Mouse (Mus musculus) heart, embryonic 16.5 days (tissue): ENCODE measurements around the gene Sds. TPM values are rescaled to one million over a fixed set of nuclear protein-coding genes. Genes with fewer than 3 reads are reported as not detected.
A peak's percentile ranks its signal among the peaks of the same experiment; 100 is the strongest.

Experiments used
- ATAC-seq: fragments of 200-750 bp; cut with Nextera tagmentation; replicated peaks from 2 replicates; pipeline ENCODE4 v1.8.0; 2017; ENCODE audit warnings: moderate number of reproducible peaks; ENCODE audit not compliant: insufficient read depth, low FRiP score; ENCODE audit errors: extremely low read depth
- H3K27ac ChIP-seq: fragments of 300-500 bp; sonication (generic); 2 replicates; pipeline ENCODE4 v1.5.1; 2014; ENCODE audit warnings: mild to moderate bottlenecking, low read length, control low read depth, moderate library complexity
- H3K27me3 ChIP-seq: fragments of 300-500 bp; sonication (generic); 2 replicates; pipeline ENCODE4 v1.6.1; 2014; ENCODE audit warnings: low read length, mixed read lengths; ENCODE audit not compliant: control insufficient read depth, insufficient read depth
- H3K36me3 ChIP-seq: fragments of 300-500 bp; sonication (generic); 2 replicates; pipeline ENCODE4 v1.6.1; 2014; ENCODE audit not compliant: control insufficient read depth, insufficient read depth
- H3K4me1 ChIP-seq: fragments of 300-500 bp; sonication (generic); 2 replicates; pipeline ENCODE4 v1.6.1; 2014; ENCODE audit warnings: low read length, mixed read lengths; ENCODE audit not compliant: control insufficient read depth, insufficient read depth
- H3K4me2 ChIP-seq: fragments of 300-500 bp; sonication (generic); 2 replicates; pipeline ENCODE4 v1.6.1; 2014; ENCODE audit warnings: low read depth, mild to moderate bottlenecking, control low read depth, low read length
- H3K4me3 ChIP-seq: fragments of 300-500 bp; sonication (generic); 2 replicates; pipeline ENCODE4 v1.5.1; 2014; ENCODE audit warnings: mild to moderate bottlenecking, control low read depth, low read length
- H3K9ac ChIP-seq: fragments of 300-500 bp; sonication (generic); 2 replicates; pipeline ENCODE4 v1.6.1; 2014; ENCODE audit warnings: low read length, control low read depth
- H3K9me3 ChIP-seq: fragments of 300-500 bp; sonication (generic); replicated peaks from 2 replicates; pipeline ENCODE4 v1.6.1; 2016; ENCODE audit warnings: low read length; ENCODE audit not compliant: control insufficient read depth
- WGBS: fragments of 180-500 bp; shearing (Covaris S2); extraction: QIAGEN DNeasy Blood & Tissue Kit; methylation state at CpG from one replicate; pipeline ENCODE4 v1.1.7; 2014; 5-methylcytosine and 5-hydroxymethylcytosine counted together
- polyA plus RNA-seq: library from polyadenylated mRNA; unstranded; fragments of >200 nt; fragmentation: Nextera tagmentation; extraction: Ambion mirVana; gene quantifications from 2 replicates; pipeline ENCODE4 v1.2.1, GENCODE M21; 2015

Gene Sds
- polyA plus RNA-seq, 1 experiment from 2014 or later = 0.56 TPM

DNA sequence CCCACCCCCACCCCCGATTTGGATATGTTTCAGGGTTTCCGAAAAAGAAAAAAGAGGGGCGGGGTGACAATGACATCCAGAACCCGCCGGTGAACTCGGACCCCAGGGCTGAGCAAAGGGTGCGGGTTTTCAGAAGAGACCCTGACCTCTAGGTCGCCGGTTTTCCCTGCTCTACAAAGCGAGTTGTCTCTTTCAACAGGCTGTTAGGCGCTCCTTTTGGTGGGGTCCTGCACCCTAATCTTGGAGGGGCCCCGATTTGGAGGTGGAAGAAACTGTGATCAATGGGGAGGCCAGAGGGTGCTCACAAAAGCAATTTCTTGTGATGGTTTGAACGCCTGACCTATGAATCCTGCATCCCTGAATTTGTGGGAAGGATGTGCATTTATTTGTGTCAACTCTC is 37.9 kb upstream of the Sds start:
- WGBS = 2% methylated on average over 13 of the region's 13 CpGs
- Histone ChIP-seq H3K4me3 (no peak overlapping the region), H3K27ac (no peak overlapping the region)

DNA sequence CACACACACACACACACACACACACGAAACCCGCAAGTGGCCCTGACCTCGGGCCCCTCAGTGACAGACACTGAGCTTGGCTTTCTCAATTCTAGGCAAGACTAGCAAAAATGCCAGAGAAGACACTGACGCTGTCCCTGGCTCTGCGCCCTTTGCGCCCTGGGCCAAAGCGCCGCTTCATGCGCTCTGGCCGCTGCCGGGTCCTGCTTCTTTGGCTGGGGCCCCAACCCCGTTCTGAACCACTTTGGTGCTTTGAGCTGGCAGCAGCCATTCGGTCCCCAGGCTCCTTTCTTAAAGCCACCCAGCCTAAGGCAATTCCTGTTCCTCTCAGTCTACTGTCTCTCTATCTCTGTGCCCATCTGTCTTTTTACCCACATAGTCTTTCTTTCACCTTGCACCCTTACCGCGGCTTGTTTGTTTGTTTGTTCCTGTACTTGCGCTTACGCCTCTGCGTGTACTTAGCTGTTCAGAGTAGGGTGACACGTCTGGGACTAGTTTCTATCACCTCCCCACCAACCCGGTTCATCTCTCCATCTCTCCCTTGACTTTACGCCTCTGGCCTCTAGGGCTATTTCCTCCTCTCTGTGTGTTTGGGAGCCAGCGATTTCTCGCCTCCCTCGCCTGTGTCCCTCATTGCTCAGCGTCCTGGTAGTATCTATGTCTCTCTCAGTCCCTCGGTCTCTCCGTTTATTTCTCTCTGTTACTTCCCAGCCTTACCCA is 37.2 kb upstream of the Sds start:
- Histone ChIP-seq H3K27me3 (peaks cover 82% of the 10 kb centered on the region), H3K4me3 (no peak overlapping the region), H3K9ac (no peak overlapping the region), H3K27ac (no peak overlapping the region), H3K4me1 (peaks cover 7% of the 10 kb centered on the region), H3K4me2 (no peak overlapping the region), H3K36me3 (no peaks in the 10 kb centered on the region), H3K9me3 (no peaks in the 10 kb centered on the region)
- ATAC-seq = no peak
- 2% methylated on average over 27 of the region's 27 CpGs for WGBS

More for the DNA sequence above, 37.9 kb upstream of the Sds start:
- Histone ChIP-seq H3K9me3 (no peaks in the 10 kb centered on the region), H3K9ac (no peak overlapping the region), H3K36me3 (no peaks in the 10 kb centered on the region), H3K27me3 (peaks cover 88% of the 10 kb centered on the region), H3K4me2 (no peak overlapping the region), H3K4me1 (peaks cover 7% of the 10 kb centered on the region)
- no peak for ATAC-seq

DNA sequence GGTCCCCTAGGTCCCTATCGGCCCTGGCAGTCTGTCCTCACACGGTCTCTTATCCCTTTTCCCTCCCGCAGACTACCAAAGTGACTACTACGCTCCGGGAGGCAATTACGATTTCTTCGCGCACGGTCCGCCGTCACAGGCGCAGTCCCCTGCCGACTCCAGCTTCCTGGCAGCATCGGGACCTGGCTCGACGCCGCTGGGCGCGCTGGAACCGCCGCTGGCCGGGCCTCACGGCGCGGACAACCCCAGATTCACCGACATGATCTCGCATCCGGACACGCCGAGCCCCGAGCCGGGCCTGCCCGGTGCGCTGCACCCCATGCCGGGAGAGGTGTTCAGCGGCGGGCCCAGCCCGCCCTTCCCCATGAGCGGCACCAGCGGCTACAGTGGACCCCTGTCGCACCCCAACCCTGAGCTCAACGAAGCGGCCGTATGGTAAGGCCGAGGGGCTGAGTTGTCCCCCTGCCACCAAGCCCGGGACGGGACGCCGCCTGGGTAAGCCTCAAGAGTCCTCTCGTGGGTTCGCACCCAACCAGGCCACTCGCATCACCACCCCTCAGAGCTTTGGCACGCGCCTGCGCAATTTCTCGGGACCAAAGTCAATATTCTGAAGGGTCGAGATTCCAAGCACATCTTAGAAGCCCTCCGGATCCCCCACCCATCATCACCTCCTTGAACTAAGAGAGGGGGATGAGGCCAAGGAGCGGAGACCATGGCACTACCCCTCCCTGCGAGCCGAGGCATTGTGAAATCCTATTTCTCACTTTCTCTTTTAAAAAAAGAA is 36.2 kb upstream of the Sds start:
- no peak overlapping the region for H3K9ac ChIP-seq
- WGBS = 2% methylated on average over 61 of the region's 61 CpGs
- no peak for ATAC-seq
- H3K27me3 ChIP-seq = peaks cover 79% of the 10 kb centered on the region
- no peak overlapping the region for H3K27ac ChIP-seq
- H3K9me3 ChIP-seq = no peaks in the 10 kb centered on the region
- H3K36me3 ChIP-seq = no peaks in the 10 kb centered on the region
- peak overlapping the region; percentile 64 for H3K4me2 ChIP-seq
- peak overlapping the region; percentile 47 for H3K4me3 ChIP-seq
- peaks cover 7% of the 10 kb centered on the region for H3K4me1 ChIP-seq

DNA sequence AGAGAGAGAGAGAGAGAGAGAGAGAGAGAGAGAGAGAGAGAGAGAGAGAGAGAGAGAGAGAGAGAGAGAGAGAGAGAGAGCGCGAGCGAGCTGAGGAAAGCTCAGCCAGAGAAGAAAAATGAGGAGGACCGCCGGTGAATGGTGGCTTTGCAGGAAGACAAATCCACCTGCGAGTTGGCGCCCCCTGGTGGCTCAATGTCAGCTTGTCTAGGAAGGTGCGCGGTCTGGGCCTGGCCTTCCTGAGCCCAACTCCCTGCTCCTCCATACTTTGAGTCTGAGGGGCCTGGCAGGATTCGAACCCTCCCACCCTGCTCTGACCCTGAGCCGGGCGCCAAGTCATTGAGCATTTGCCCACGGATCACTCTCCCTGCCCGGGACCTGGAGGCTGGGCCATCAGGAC is 35.6 kb upstream of the Sds start:
- H3K36me3 ChIP-seq = no peaks in the 10 kb centered on the region
- H3K9me3 ChIP-seq = no peaks in the 10 kb centered on the region
- 6% methylated on average over 14 of the region's 14 CpGs for WGBS
- peaks cover 79% of the 10 kb centered on the region for H3K27me3 ChIP-seq
- peaks cover 7% of the 10 kb centered on the region for H3K4me1 ChIP-seq
- ATAC-seq = 0 out of 2 replicates have a peak, but pooled peaks have one; percentile 28
- peak overlapping the region; percentile 64 for H3K4me2 ChIP-seq
- H3K9ac ChIP-seq = no peak overlapping the region
- peak overlapping the region; percentile 47 for H3K4me3 ChIP-seq
- H3K27ac ChIP-seq = no peak overlapping the region

DNA sequence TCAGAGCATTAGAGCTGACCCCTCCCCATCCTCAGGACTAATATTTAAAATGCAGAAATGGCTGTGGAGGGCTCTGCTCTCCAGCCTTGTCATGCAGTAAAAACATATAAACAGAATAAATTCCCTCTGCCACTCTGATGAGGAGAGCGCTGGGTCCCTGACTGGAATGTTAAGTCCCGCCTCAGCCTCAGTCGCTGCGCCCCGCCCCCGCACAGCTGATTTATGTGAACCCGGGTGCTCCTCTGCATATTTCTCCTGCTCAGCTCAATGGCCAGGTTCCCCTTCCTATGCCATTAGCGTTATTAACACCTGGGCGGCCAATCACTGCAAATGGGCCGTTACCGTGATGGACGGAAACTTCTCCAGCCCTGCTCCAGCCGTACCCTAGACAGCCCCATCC is 29.0 kb upstream of the Sds start:
- WGBS = 24% methylated on average over 13 of the region's 13 CpGs
- Histone ChIP-seq H3K9me3 (no peaks in the 10 kb centered on the region), H3K27me3 (peaks cover 46% of the 10 kb centered on the region), H3K4me3 (no peak overlapping the region), H3K36me3 (no peaks in the 10 kb centered on the region), H3K4me2 (no peak overlapping the region), H3K27ac (no peak overlapping the region), H3K9ac (no peak overlapping the region), H3K4me1 (no peaks in the 10 kb centered on the region)
- no peak for ATAC-seq

DNA sequence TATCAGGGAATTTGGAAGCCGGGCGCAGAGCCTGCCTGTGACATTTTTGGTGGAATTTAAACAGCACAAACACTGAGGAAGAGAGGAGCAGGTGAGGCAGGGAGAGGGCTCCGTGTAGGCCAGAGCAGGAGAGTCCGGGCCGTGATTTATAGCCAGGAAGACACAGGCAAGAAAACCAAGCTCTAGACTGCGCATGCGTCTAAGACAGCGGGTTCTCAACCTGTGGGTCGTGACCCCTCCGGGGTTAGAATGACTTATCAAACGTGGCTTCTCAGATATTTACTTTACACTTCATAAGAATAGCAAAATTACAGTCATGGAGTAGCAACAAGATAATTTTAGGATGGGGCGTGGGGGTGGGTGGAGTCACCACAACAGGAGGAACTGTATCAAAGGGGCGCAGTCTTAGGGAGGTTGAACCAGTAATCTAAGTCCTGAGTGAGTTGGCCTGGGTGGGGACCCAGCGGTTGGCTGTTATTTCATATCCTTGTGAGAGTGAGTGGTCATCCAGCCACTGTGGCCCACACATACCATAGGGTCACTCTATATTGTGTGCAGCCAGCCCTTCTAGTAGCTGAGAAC is 21.5 kb upstream of the Sds start:
- H3K4me1 ChIP-seq = no peaks in the 10 kb centered on the region
- 62% methylated on average over 14 of the region's 14 CpGs for WGBS
- no peak overlapping the region for H3K27ac ChIP-seq
- no peaks in the 10 kb centered on the region for H3K36me3 ChIP-seq
- no peaks in the 10 kb centered on the region for H3K9me3 ChIP-seq
- H3K4me2 ChIP-seq = no peak overlapping the region
- H3K4me3 ChIP-seq = no peak overlapping the region
- no peak overlapping the region for H3K9ac ChIP-seq
- no peak for ATAC-seq
- peaks cover 17% of the 10 kb centered on the region for H3K27me3 ChIP-seq

DNA sequence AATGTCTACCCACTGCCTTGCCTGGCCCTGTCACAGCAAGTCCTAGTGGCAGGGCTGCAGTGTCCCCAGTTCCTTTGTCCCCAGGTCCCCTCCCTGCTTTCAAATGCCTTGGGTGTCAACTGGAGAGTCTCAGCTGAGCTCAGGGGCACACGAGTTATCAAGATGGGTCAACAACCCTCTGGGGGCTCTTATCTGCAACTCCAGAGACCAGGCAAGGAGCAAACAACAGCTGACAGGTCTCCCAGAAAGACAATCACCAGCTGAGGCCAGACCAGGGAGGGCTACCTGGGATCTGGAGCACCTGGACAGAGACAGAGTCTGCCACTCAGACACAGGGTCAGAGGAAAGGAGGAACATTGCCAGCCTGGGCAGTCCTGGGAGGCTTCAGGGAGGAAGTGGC is 20.1 kb upstream of the Sds start:
- H3K4me1 ChIP-seq = no peaks in the 10 kb centered on the region
- H3K36me3 ChIP-seq = no peaks in the 10 kb centered on the region
- no peak overlapping the region for H3K27ac ChIP-seq
- no peak for ATAC-seq
- no peaks in the 10 kb centered on the region for H3K9me3 ChIP-seq
- no peak overlapping the region for H3K9ac ChIP-seq
- 0% methylated on average over 1 of the region's 1 CpGs for WGBS
- peaks cover 17% of the 10 kb centered on the region for H3K27me3 ChIP-seq
- no peak overlapping the region for H3K4me3 ChIP-seq
- H3K4me2 ChIP-seq = no peak overlapping the region

DNA sequence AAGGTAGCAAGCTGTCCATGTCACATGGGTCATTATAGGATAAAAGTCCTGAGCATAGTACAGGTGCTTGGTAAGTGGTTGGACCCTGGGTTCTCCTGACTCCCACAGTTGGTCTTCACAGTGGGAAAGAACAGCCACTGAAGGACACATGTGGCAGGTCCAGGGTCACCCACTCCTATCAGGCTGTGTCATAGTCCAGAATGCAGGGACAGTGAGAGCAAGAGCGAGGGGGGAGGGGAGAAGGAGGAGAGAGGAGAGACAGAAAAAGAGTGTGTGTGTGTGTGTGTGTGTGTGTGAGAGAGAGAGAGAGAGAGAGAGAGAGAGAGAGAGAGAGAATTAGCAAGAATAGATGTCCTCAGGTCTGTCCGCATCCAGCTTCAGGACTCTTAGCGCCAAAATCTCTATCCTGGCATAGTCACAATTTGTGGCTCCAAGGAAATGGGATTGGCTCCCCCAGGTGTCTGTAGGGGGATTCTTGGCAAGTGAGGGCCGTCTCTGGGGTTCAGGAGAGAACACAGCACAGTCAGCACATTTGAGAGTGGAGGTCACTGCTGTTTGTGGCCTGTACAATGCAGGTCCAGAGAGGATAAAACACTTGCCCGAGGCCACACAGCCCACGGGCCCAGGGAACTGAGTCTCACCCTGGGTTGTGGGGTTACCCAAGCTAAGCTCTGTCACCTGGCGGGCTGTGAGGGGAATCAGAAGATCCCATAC is 19.3 kb upstream of the Sds start:
- no peak overlapping the region for H3K9ac ChIP-seq
- no peak overlapping the region for H3K4me3 ChIP-seq
- H3K4me2 ChIP-seq = no peak overlapping the region
- H3K27ac ChIP-seq = no peak overlapping the region
- no peaks in the 10 kb centered on the region for H3K4me1 ChIP-seq
- ATAC-seq = no peak
- no peaks in the 10 kb centered on the region for H3K9me3 ChIP-seq
- H3K36me3 ChIP-seq = no peaks in the 10 kb centered on the region
- H3K27me3 ChIP-seq = peaks cover 17% of the 10 kb centered on the region
- WGBS = 52% methylated on average over 7 of the region's 7 CpGs
